Mouse (Mus musculus) bone marrow, adult 2 months (tissue): ENCODE data around the gene Ifitm7.

ENCODE experiments used
- CTCF ChIP-seq: fragments of 200-500 bp; IDR thresholded peaks from 2 replicates; pipeline ENCODE4 v1.5.1; 2011; ENCODE audit warnings: low read length, control low read depth; ENCODE audit not compliant: control insufficient read depth, insufficient read depth
- POLR2A ChIP-seq: fragments of 200-500 bp; IDR thresholded peaks from 2 replicates; pipeline ENCODE4 v1.6.1; 2011; ENCODE audit warnings: low read depth, mild to moderate bottlenecking, control low read depth, low read length, borderline replicate concordance; ENCODE audit not compliant: control insufficient read depth

DNA sequence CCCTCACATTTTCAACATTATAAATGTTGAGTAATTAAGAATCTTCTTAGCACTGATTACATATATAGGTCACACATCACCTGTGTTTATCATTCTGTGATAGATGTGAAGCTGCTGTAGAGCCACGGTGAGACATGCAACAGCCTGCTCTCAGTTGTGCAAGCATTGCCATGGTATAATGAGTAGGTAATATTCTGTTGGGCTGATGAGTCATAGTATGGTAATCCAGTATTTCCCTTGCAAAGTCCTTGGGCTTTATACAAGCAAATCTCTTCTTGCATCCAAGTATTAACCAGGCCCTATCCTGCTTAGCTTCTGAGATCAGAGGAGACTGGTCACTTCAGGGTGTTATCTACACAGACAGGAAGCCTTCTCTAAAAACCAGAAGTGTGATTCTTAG, 17.6 kb downstream of the Ifitm7 start:
- TF ChIP-seq CTCF (no peak), POLR2A (no peak)
